Mouse (Mus musculus): Measurements from ENCODE around the gene Mapk8ip3. TPM values are rescaled to one million over a fixed set of nuclear protein-coding genes. Genes with fewer than 3 reads are reported as not detected.
"Not testable (repeated sequence)": the region's sequence is repeated elsewhere in the genome, so short reads cannot be mapped to it uniquely, and the experiment has no call there.

Mapk8ip3 gene
- polyA plus RNA-seq (2015; fragmentation: Nextera tagmentation; extraction: Ambion mirVana), result 24.3 and 31.1 TPM in 2 replicates

DNA sequence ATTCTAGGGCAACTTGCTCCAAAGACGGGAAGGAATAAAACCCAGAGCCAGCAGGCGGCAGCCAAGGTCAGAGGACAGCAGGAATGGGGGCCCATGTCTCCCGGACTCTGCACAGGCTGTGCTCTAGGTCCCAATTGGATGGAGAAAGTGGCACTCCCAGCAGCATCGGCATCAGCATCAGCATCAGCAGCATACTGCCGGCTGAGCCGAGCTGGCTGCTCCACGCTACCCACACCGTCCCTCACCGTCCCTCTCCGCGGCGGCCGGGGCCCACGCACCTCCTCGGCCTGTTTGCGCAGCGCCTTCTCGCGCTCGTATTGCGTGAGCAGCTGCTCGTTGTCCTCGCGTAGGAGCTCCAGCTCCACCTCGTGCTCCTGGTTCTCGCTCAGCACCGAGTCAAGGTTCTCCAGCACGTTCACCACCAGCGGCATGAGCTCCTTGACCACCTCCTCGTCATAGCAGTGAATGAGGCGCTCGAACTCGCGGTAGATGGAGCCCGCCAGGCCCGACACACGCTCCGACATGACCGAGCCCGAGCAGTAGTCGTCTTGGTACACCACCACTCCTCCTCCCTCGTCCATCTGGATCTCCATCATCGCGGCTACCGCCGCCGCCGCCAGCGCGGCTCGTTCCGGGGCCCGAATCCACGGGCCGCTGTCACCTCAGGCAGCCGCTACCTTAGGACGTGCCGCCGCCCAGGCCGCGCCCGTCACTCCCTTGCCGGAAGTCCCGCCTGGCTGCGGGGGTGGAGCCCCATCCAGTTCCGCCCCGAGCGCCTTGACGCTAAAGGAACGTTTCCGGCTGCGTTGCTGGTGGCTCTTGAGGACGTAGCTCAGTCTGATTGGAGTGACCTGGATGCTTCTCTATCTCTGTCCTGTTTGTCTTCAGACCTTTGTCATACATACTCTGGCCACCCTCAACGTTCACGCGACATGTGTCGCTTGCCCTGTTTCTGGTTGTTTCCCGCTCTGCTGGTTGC is at the start of gene Mapk8ip3:
Mapk8ip3 (minus strand) TSS at position 719 of the 979 bp plus-strand sequence.
- H3K4me3 ChIP-seq (replicated peaks), result peak within 1 kb of the TSS; percentile 99
- no peaks in the 10 kb centered on the region for H3K9me3 ChIP-seq (replicated peaks)
- H3K27ac ChIP-seq, result peak within 1 kb of the TSS; percentile 89
- under 1% methylated on average over 78 of the region's 78 CpGs for WGBS
- H3K4me1 ChIP-seq, result peaks cover 19% of the 10 kb centered on the region
- H3K9ac ChIP-seq, result peak within 1 kb of the TSS; percentile 89
- ATAC-seq (replicated peaks; ENCODE audit: low FRiP score), result peak; percentile 97
- no peaks in the 10 kb centered on the region for H3K27me3 ChIP-seq
- peaks cover 12% of the 10 kb centered on the region for H3K36me3 ChIP-seq
- H3K4me2 ChIP-seq, result peak within 1 kb of the TSS; percentile 76

DNA sequence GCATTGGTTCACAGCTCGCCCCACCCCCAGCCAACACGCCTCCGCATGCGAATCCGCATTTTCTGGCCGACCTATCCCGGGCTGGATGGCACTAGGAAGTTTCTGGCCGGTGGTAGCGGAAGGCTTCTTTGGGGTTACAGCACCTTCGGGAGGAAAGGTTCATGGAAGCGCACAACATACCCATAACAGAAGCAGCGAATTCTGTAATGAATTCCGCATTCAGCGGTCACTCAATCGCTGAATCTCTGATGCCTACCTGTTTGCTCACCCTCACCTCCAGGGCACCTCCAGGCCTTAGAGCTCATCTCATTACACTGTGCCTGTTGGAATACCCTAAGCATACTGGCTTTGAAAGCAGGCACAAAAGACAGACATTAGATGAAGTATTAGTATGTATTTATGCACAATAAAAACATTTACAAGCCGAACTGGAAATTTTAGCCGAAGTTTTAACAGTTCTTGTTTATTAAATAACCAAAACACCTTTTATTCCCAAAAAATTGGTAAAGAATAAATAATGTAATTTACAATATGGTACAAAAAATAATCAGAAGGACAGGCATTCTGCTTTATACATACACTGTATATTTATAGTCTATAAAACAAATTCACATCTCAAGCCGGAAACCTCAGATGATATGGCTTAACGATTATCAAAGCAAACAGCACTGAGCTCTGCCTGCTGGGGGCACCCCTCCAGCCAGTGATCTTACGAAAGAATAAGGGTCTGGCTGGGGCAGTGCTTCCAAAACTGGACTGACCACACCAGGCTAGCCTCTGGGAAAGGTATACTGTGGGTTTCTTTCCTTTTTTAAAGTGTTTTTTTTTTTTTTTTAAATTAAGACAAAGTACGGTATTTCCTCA is 24.3 kb upstream of the Mapk8ip3 start:
- H3K9ac ChIP-seq, result peak overlapping the region; percentile 42
- H3K36me3 ChIP-seq, result peaks cover 59% of the 10 kb centered on the region
- no peaks in the 10 kb centered on the region for H3K9me3 ChIP-seq (replicated peaks)
- 13% methylated on average over 21 of the region's 21 CpGs for WGBS
- H3K4me2 ChIP-seq, result peak overlapping the region; percentile 72
- H3K4me3 ChIP-seq (replicated peaks), result peak overlapping the region; percentile 98
- H3K4me1 ChIP-seq, result peaks cover 12% of the 10 kb centered on the region
- peak; percentile 46 for ATAC-seq (replicated peaks; ENCODE audit: low FRiP score)
- H3K27me3 ChIP-seq, result no peaks in the 10 kb centered on the region
- peak overlapping the region; percentile 78 for H3K27ac ChIP-seq

DNA sequence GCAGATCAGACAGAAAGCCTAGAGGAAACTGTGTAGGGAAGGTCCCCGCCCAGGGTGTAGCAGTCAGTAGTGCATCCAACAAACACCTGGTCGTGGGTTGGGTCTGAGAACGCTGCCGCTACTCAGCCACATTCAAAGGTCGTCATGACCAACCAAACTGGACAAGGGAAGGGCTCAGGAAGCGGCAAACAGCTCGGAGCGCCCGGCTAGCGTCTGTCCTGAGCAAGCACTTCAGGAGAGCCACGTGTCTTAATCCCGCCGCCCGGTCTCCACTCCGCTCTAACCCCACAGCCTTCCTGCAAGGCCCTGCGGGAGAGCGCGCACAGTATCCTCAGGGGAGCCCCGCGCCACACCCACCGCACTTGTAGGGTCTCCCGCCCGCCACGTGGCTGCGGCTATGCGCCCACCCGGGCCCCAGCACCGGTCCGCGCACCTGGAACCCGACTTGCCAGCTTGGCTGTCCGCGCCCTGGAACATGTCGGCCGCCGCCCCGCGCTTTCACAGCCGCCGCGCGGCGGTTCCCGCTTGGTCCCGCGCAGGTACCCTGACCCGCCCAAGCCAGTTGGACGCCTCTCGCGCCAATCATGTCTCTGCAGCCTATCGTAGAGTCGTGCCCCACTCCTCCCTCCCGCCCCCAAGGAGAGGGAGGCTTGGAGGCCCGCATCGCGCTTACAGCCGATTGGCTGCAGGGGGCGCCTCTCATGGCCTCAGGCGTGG is 23.5 kb upstream of the Mapk8ip3 start, which contains the start of gene Jpt2:
Jpt2 (minus strand) TSS at position 555 of the 717 bp plus-strand sequence.
- WGBS, result under 1% methylated on average over 57 of the region's 59 CpGs
- H3K9ac ChIP-seq, result peak within 1 kb of the TSS; percentile 91
- H3K27me3 ChIP-seq, result no peaks in the 10 kb centered on the region
- peak within 1 kb of the TSS; percentile 98 for H3K4me3 ChIP-seq (replicated peaks)
- H3K27ac ChIP-seq, result peak within 1 kb of the TSS; percentile 90
- no peaks in the 10 kb centered on the region for H3K9me3 ChIP-seq (replicated peaks)
- peak within 1 kb of the TSS; percentile 72 for H3K4me2 ChIP-seq
- peaks cover 12% of the 10 kb centered on the region for H3K4me1 ChIP-seq
- H3K36me3 ChIP-seq, result peaks cover 59% of the 10 kb centered on the region
- peak; percentile 100 for ATAC-seq (replicated peaks; ENCODE audit: low FRiP score)

DNA sequence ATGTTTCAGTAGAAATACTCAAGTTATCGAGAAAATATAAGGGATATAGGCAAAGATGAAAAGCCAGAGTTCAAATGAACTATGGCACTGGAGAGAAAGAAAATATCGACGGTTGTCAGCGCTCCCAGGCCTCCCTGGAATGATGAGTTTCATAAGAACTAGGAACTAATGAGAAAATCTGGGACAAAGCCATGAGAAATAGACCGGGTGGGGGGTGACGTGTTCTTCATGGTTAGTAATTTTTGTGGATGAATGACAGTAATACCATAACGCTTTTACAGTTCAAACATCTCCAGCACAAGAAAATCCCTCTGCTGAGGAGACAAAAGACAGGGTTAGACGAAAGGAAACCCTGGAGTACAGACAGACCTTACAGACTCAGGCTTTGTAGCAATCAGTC is 22.6 kb upstream of the Mapk8ip3 start:
- peak overlapping the region; percentile 98 for H3K4me3 ChIP-seq (replicated peaks)
- H3K4me1 ChIP-seq, result peaks cover 12% of the 10 kb centered on the region
- H3K27me3 ChIP-seq, result no peaks in the 10 kb centered on the region
- 41% methylated on average over 8 of the region's 8 CpGs for WGBS
- H3K27ac ChIP-seq, result peak overlapping the region; percentile 90; the same call in 1 of the 2 replicates
- ATAC-seq (replicated peaks; ENCODE audit: low FRiP score), result no peak
- peak overlapping the region; percentile 72 for H3K4me2 ChIP-seq
- peaks cover 59% of the 10 kb centered on the region for H3K36me3 ChIP-seq
- H3K9me3 ChIP-seq (replicated peaks), result no peaks in the 10 kb centered on the region
- peak overlapping the region; percentile 91 for H3K9ac ChIP-seq

DNA sequence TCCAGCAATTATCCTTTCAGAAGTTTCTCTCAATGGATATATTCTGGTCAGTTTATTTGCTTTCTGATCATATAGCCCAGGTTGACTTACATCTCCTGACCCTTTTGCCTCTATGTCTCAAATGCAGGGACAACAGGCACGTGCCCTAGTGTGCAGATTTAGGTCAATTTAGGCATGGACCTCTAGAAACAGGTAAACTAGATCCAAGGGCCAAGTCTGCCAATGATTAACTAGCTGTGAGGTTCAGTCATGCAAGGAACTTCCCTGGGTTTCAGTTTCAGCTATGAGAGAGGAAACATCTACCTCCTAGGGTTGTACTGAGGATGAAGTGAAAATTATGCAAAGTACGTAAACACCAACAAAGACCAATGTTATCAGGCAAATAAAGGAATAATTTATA is 16.5 kb upstream of the Mapk8ip3 start:
- Histone ChIP-seq H3K9ac (no peak overlapping the region), H3K36me3 (peaks cover 87% of the 10 kb centered on the region), H3K4me3 (replicated peaks) (no peak overlapping the region), H3K4me1 (peaks cover 12% of the 10 kb centered on the region; the same call in 1 of the 2 replicates), H3K9me3 (replicated peaks) (no peaks in the 10 kb centered on the region), H3K4me2 (no peak overlapping the region), H3K27ac (peak overlapping the region; percentile 72), H3K27me3 (no peaks in the 10 kb centered on the region)
- WGBS, result 73% methylated on average over 2 of the region's 2 CpGs
- ATAC-seq (replicated peaks; ENCODE audit: low FRiP score), result 0 out of 2 replicates have a peak, but pooled peaks have one; percentile 49

DNA sequence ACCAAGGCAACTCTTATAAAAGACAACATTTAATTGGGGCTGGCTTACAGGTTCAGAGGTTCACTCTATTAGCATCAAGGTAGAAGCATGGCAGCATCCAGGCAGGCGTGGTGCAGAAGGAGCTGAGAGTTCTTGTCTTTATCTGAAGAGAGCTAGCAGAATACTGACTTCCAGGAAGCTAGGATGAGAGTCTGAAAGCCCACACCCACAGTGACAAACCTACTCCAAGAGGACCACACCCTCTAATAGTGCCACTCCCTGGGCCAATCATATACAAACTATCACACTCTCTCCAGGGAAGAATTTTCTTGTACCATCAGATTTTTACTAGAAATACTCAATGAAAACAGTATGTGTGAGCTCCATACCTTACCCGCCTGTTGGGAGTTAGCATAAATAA is 13.9 kb upstream of the Mapk8ip3 start:
- 84% methylated on average over 2 of the region's 2 CpGs for WGBS
- Histone ChIP-seq H3K9ac (no peak overlapping the region), H3K4me1 (peaks cover 10% of the 10 kb centered on the region; the same call in 1 of the 2 replicates), H3K4me3 (replicated peaks) (no peak overlapping the region), H3K27me3 (no peaks in the 10 kb centered on the region), H3K27ac (no peak overlapping the region), H3K9me3 (replicated peaks) (no peaks in the 10 kb centered on the region), H3K36me3 (peaks cover 94% of the 10 kb centered on the region), H3K4me2 (no peak overlapping the region)
- no peak for ATAC-seq (replicated peaks; ENCODE audit: low FRiP score)

DNA sequence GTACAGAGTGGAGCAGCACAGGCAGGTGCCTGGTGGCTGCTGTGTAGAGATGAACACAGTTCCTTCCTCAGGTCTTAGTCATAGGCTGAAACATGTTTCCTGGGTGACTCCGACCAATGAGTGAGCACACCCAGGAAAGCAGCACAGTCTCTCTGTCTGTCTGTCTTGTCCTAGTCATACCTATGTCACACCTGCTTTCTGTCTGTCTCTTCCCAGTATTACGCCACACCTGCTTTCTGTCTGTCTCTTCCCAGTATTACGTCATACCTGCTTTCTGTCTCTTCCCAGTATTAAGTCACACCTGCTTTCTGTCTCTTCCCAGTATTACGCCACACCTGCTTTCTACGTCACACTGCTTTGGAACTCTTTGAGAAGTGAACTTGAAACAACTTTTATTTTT is 11.4 kb upstream of the Mapk8ip3 start:
- H3K27ac ChIP-seq, result no peak overlapping the region
- WGBS, result 95% methylated on average over 5 of the region's 5 CpGs
- no peak for ATAC-seq (replicated peaks; ENCODE audit: low FRiP score)
- H3K36me3 ChIP-seq, result peaks cover 96% of the 10 kb centered on the region
- no peak overlapping the region for H3K9ac ChIP-seq
- no peaks in the 10 kb centered on the region for H3K27me3 ChIP-seq
- no peak overlapping the region for H3K4me2 ChIP-seq
- H3K4me1 ChIP-seq, result 0 out of 2 replicates have a peak, but pooled peaks cover 4% of the 10 kb centered on the region
- H3K9me3 ChIP-seq (replicated peaks), result no peaks in the 10 kb centered on the region
- no peak overlapping the region for H3K4me3 ChIP-seq (replicated peaks)

DNA sequence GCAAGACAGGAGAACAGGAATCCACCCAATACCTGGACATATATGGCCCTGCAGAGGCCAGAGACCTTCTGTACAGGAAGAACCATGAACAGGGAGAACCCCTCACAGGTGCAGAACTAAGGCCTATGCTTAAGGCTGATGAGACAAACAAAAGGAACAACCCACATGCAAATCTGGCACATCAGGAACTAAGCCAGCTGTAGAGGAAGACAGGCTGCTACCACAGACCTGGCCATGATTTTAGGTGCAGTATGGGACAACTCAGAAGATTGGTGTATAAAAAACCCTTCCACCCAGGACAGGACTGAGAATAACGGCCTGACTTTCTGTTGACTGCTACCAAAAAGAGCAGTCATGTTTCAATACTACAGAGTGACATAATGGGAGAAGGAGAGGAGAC is 6.8 kb upstream of the Mapk8ip3 start:
- not testable (repeated sequence) for H3K4me2 ChIP-seq; H3K4me3 ChIP-seq (replicated peaks); ATAC-seq (replicated peaks; ENCODE audit: low FRiP score); H3K27me3 ChIP-seq; H3K9me3 ChIP-seq (replicated peaks); H3K4me1 ChIP-seq; H3K27ac ChIP-seq; H3K9ac ChIP-seq
- peaks cover 70% of the 10 kb centered on the region for H3K36me3 ChIP-seq
- 85% methylated on average over 1 of the region's 1 CpGs for WGBS

DNA sequence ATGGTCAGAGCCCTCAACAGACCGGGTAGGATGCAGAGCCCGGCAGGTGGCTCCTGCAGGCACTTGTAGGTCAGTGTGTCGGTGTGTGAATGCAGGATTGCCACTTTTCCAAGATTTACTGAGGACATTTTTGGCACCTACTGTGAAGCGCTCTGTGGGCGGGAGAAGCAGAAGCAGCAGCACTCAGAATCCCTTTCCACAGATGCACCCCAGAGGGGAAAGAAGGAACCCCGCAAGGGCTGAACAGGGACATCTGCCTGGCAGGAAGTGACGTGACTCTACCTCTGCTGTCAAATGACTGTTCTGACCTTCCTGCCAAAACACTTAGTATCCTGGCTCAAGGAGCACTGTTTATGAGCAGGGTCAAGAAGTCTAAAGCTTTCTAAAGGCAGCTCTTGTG is 6.3 kb upstream of the Mapk8ip3 start:
- ATAC-seq (replicated peaks; ENCODE audit: low FRiP score), result no peak

DNA sequence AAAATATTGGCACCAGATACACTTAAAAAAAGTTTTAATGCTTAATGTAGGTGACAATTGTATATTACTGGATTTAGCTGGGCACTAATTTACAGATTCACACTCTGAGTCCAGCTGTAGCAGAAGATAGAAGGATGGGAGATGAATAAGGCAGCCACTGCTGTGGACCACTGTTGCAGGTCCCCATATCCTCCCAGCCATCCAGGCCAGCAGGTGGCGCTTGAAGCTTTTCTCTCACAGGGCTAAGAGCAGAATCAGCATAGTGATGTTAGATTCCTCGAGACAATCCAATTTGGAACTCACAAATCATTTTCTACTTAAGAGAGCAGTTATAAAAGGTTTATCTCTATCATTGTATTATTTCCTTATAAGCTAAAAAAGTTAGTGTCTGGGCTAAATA is 5.7 kb upstream of the Mapk8ip3 start:
- H3K9me3 ChIP-seq (replicated peaks); H3K4me3 ChIP-seq (replicated peaks); H3K4me2 ChIP-seq; H3K27ac ChIP-seq; H3K9ac ChIP-seq; H3K4me1 ChIP-seq; H3K27me3 ChIP-seq: not testable (repeated sequence)
- H3K36me3 ChIP-seq, result peaks cover 59% of the 10 kb centered on the region
- 0 out of 2 replicates have a peak, but pooled peaks have one; percentile 66 for ATAC-seq (replicated peaks; ENCODE audit: low FRiP score)
- WGBS, result 15% methylated on average over 2 of the region's 2 CpGs

More for the DNA sequence above, 6.3 kb upstream of the Mapk8ip3 start:
- Histone ChIP-seq H3K9ac (no peak overlapping the region), H3K4me3 (replicated peaks) (no peak overlapping the region), H3K9me3 (replicated peaks) (no peaks in the 10 kb centered on the region), H3K27ac (no peak overlapping the region), H3K27me3 (no peaks in the 10 kb centered on the region), H3K4me2 (no peak overlapping the region), H3K36me3 (peaks cover 64% of the 10 kb centered on the region), H3K4me1 (no peaks in the 10 kb centered on the region)
- WGBS, result 86% methylated on average over 7 of the region's 7 CpGs

DNA sequence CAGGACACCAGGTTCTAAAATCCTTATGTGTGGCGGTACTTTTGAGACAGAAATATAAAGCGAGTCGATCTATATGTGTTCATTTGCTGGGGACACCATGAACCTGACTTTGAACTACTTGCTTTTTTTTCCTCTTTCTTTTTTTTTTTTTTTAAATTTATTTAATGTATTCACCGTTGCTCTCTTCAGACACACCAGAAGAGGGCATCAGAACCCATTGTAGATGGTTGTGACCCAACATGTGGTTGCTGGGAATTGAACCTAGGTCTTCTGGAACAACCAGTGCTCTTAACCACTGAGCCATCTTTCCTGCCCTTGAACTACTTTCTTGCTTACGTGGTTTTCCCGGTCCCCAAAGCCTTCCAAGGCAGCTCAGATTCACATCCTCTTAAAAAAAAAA is 489 bp upstream of the Mapk8ip3 start:
- peak overlapping the region; percentile 89 for H3K27ac ChIP-seq
- peaks cover 19% of the 10 kb centered on the region for H3K4me1 ChIP-seq
- H3K9ac ChIP-seq, result peak overlapping the region; percentile 89
- H3K36me3 ChIP-seq, result peaks cover 13% of the 10 kb centered on the region; the same call in 1 of the 2 replicates
- peak overlapping the region; percentile 76 for H3K4me2 ChIP-seq
- WGBS, result 41% methylated on average over 6 of the region's 6 CpGs
- H3K27me3 ChIP-seq, result no peaks in the 10 kb centered on the region
- no peak for ATAC-seq (replicated peaks; ENCODE audit: low FRiP score)
- H3K4me3 ChIP-seq (replicated peaks), result peak overlapping the region; percentile 99
- no peaks in the 10 kb centered on the region for H3K9me3 ChIP-seq (replicated peaks)

All from kidney, embryonic 15.5 days (tissue).